ENCODE assay signal across 8 mouse cellular contexts in the genomic region with DNA sequence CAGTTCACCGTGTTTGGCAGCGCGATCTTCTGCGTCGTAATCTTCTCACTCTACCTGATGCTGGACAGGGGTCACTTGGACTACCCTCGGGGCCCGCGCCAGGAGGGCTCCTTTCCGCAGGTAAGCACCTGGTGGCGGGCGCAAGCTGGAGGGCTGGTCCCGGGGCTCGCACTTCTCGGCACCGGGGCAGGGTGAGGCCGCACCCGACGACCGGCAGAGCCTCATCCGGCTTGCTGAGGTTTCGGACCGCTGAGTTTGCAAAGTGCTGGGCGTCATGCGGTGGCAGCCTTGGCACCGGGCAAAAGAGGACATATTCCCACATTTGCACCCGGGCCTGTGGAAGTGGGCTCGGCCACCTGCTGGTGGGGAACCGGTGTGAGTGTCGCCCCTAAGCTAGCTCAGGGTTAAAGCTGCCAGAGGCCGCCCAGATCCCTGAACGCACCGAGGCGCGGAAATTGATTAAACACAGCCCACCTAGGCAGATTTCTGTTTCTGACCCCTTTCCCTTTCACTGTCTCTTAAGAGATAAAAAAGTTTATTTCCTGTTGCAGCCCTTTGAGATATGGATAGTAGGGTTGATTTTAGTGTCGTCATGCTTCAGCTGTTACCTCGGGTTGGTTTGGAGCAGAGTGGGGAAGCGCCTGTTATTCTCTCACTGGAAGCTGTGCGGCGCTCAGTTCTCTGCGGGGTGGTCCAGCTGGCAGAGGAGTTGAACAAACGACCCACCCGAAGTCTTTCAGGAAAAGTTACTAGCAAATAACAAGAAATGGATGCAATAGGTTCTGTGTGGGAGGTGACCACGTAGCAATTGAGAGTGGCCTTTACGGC. TPM values are rescaled to one million over a fixed set of nuclear protein-coding genes. Genes with fewer than 3 reads are reported as not detected.
DNase-seq lines count a peak whose midpoint lies in the region; ATAC-seq and TF ChIP-seq lines count a peak whose summit lies in the region.

No protein-coding gene starts in this region.

- H3K36me3 ChIP-seq in limb, embryonic 13.5 days, result 0 out of 2 replicates have a peak, but pooled peaks cover under 1% of the 10 kb centered on the region
- no peaks in the 10 kb centered on the region for H3K36me3 ChIP-seq in midbrain, embryonic 13.5 days

- H3K4me2 ChIP-seq in limb, embryonic 13.5 days (replicated peaks), result peak overlapping the region; percentile 95
- peak overlapping the region; percentile 94 for H3K4me2 ChIP-seq in midbrain, embryonic 13.5 days (replicated peaks)

- peaks cover 49% of the 10 kb centered on the region for H3K4me1 ChIP-seq in limb, embryonic 13.5 days
- H3K4me1 ChIP-seq in midbrain, embryonic 13.5 days (replicated peaks), result peaks cover 44% of the 10 kb centered on the region

- peak overlapping the region; percentile 95 for H3K9ac ChIP-seq in limb, embryonic 13.5 days
- H3K9ac ChIP-seq in midbrain, embryonic 13.5 days (replicated peaks), result peak overlapping the region; percentile 92

- intact Hi-C loops in left cerebral cortex, adult 2 months (cut with DNase I), result loop anchor here (2.0 to 10.0 kb wide), 6 partner anchors 271 to 1027 kb away; partner anchors contain the start of genes A930002H24Rik, Fer and Pja2

- peak overlapping the region; percentile 74 for H3K4me3 ChIP-seq in left cerebral cortex, adult 2 months
- peak overlapping the region; percentile 88 for H3K4me3 ChIP-seq in limb, embryonic 13.5 days
- peak overlapping the region; percentile 90 for H3K4me3 ChIP-seq in midbrain, embryonic 13.5 days (replicated peaks)

- under 1% methylated on average over 44 of the region's 44 CpGs for WGBS in limb, embryonic 13.5 days
- WGBS in midbrain, embryonic 13.5 days, result 1% methylated on average over 44 of the region's 44 CpGs

- ATAC-seq in common myeloid progenitor, adult 5-6 weeks (replicated peaks; ENCODE audit: low read depth, poor library complexity, severe bottlenecking), result peak; percentile 48
- peak; percentile 29; the same call in 1 of the 2 replicates for ATAC-seq in limb, embryonic 13.5 days (ENCODE audit: low FRiP score, low read depth)
- ATAC-seq in midbrain, embryonic 13.5 days, result peak; percentile 35; the same call in 1 of the 2 replicates

- DNase-seq in left cerebral cortex, adult 2 months (ENCODE audit: extremely low spot score in 1 of 2, low spot score in 2 of 2), result peak; percentile 45 to 51
- no peak for DNase-seq in left cerebral cortex, adult 11 months (ENCODE audit: low spot score)
- DNase-seq in gastrocnemius, postnatal 10 days, result peak; percentile 53
- DNase-seq in induced T-regulatory cell, adult 2 months (ENCODE audit: low read depth), result peak; percentile 72
- peak; percentile 22 to 46 for DNase-seq in spleen, postnatal 14 days (ENCODE audit: low spot score in 2 of 2)

- peak; percentile 64 for TF ChIP-seq CTCF in left cerebral cortex, adult 2 months (IDR thresholded peaks at IDR 0.05)

- H3K27ac ChIP-seq in left cerebral cortex, adult 2 months, result peak overlapping the region; percentile 95
- H3K27ac ChIP-seq in limb, embryonic 13.5 days, result peak overlapping the region; percentile 92; the same call in 1 of the 2 replicates
- H3K27ac ChIP-seq in midbrain, embryonic 13.5 days, result peak overlapping the region; percentile 92; the same call in 1 of the 2 replicates

- H3K9me3 ChIP-seq in limb, embryonic 13.5 days, result no peaks in the 10 kb centered on the region
- no peaks in the 10 kb centered on the region for H3K9me3 ChIP-seq in midbrain, embryonic 13.5 days

- H3K27me3 ChIP-seq in limb, embryonic 13.5 days, result no peaks in the 10 kb centered on the region
- no peaks in the 10 kb centered on the region for H3K27me3 ChIP-seq in midbrain, embryonic 13.5 days

RNA-seq across cellular contexts. Expression of gene Man2a1, which starts 1.4 kb away (rescaled TPM):
- total RNA-seq in left cerebral cortex, adult 2 months (2021), result 10 to 100 TPM; 18.1 to 19.5 TPM
- 21.5 and 28.1 TPM in 2 replicates for total RNA-seq in common myeloid progenitor, adult 5-6 weeks (2017)
- 10 to 100 TPM; 26.8 to 35.2 TPM for total RNA-seq in gastrocnemius, postnatal 10 days (2021)
- polyA plus RNA-seq in limb, embryonic 13.5 days (2015; fragmentation: Nextera tagmentation; extraction: Ambion mirVana), result 10.5 and 10.7 TPM in 2 replicates
- 5.7 and 6.2 TPM in 2 replicates for polyA plus RNA-seq in midbrain, embryonic 13.5 days (2015; fragmentation: Nextera tagmentation; extraction: Ambion mirVana)
